Mouse (Mus musculus): ENCODE data around the gene Phf1.

GRCm38 (mm10) chr17:26979426-26979825 lies 46.6 kb downstream of the Phf1 start:
- TF ChIP-seq TAL1 (IDR thresholded peaks at IDR 0.05; ENCODE audit: low read length) (no peak), GATA1 (IDR thresholded peaks at IDR 0.05; ENCODE audit: low read length) (no peak)
